ENCODE assay signal across 24 mouse cellular contexts in genomic region chr14:30913404-30913803, GRCm38 (mm10). TPM values are rescaled to one million over a fixed set of nuclear protein-coding genes. Genes with fewer than 3 reads are reported as not detected.
A peak's percentile ranks its signal among the peaks of the same experiment; 100 is the strongest.
DNase-seq lines count a peak whose midpoint lies in the region; ATAC-seq lines count a peak whose summit lies in the region.
"Had no signal": no experiment of that assay in that cellular context is flagged by ENCODE, and none has a peak within 500 bp of the region (broad histone marks: within the 10 kb centered on the region; RNA-seq: fewer than 3 reads in every experiment).

No protein-coding gene starts in this region.

- ATAC-seq in kidney, embryonic 16.5 days (ENCODE audit: low FRiP score, low TSS enrichment): no peak
- ATAC-seq in midbrain, embryonic 14.5 days (ENCODE audit: low FRiP score, low TSS enrichment): no peak
- ATAC-seq in midbrain, embryonic 11.5 days (ENCODE audit: low FRiP score): no peak
- ATAC-seq: CD4-positive, CD25-positive, alpha-beta regulatory T cell, adult 4 months; liver, postnatal 0 days had no signal

- H3K4me2 ChIP-seq in kidney, embryonic 16.5 days (replicated peaks; ENCODE audit: low read depth, low read length): no peak overlapping the region
- no peak overlapping the region for H3K4me2 ChIP-seq in midbrain, embryonic 14.5 days (ENCODE audit: low read length)
- no peak overlapping the region for H3K4me2 ChIP-seq in midbrain, embryonic 11.5 days
- H3K4me2 ChIP-seq: hindbrain, embryonic 13.5 days; neural tube, embryonic 12.5 days had no signal

- H3K4me3 ChIP-seq in kidney, embryonic 16.5 days (ENCODE audit: low read length): no peak overlapping the region
- H3K4me3 ChIP-seq in midbrain, embryonic 14.5 days (replicated peaks; ENCODE audit: low read depth, low read length): no peak overlapping the region
- H3K4me3 ChIP-seq in midbrain, embryonic 11.5 days (ENCODE audit: low read depth, low read length): no peak overlapping the region
- H3K4me3 ChIP-seq: hindbrain, embryonic 13.5 days; megakaryocyte, embryonic 14.5 days; neural tube, embryonic 12.5 days had no signal

- DNase-seq in adrenal gland, postnatal 10 days: peak; percentile 60
- DNase-seq in adrenal gland, adult 8-10 months: no peak
- DNase-seq in kidney, adult 18-20 months: peak; percentile 61
- peak; percentile 2 for DNase-seq in midbrain, embryonic 14.5 days
- no peak for DNase-seq in midbrain, embryonic 11.5 days (ENCODE audit: low spot score, missing footprints)
- DNase-seq in lung, postnatal 36 days: peak; percentile 22
- no peak for DNase-seq in thymus, postnatal 36 days
- DNase-seq: cerebellum, adult 9-11 months; gastrocnemius, postnatal 14 days; layer of hippocampus, adult 9-11 months; liver, postnatal 0 days; right cerebral cortex, postnatal 4 days had no signal

- H3K4me1 ChIP-seq in kidney, embryonic 16.5 days (ENCODE audit: insufficient read depth, low read length): no peaks in the 10 kb centered on the region
- H3K4me1 ChIP-seq in midbrain, embryonic 14.5 days (ENCODE audit: control insufficient read depth, insufficient read depth, low read length): no peaks in the 10 kb centered on the region
- H3K4me1 ChIP-seq in midbrain, embryonic 11.5 days (ENCODE audit: control insufficient read depth, insufficient read depth, low read length): no peaks in the 10 kb centered on the region
- H3K4me1 ChIP-seq: hindbrain, embryonic 13.5 days; neural tube, embryonic 12.5 days had no signal

- no peak overlapping the region for H3K9ac ChIP-seq in kidney, embryonic 16.5 days (replicated peaks; ENCODE audit: low read length)
- H3K9ac ChIP-seq in midbrain, embryonic 14.5 days (replicated peaks; ENCODE audit: low read length): no peak overlapping the region
- no peak overlapping the region for H3K9ac ChIP-seq in midbrain, embryonic 11.5 days (ENCODE audit: low read length)
- H3K9ac ChIP-seq: hindbrain, embryonic 13.5 days; liver, postnatal 0 days; neural tube, embryonic 12.5 days had no signal

- no peaks in the 10 kb centered on the region for H3K9me3 ChIP-seq in kidney, embryonic 16.5 days (ENCODE audit: low read length)
- no peaks in the 10 kb centered on the region for H3K9me3 ChIP-seq in midbrain, embryonic 14.5 days (ENCODE audit: control insufficient read depth, low read length)
- H3K9me3 ChIP-seq in midbrain, embryonic 11.5 days (ENCODE audit: control insufficient read depth, low read length): no peaks in the 10 kb centered on the region
- H3K9me3 ChIP-seq: G1E; hindbrain, embryonic 13.5 days; megakaryocyte, embryonic 14.5 days; neural tube, embryonic 12.5 days had no signal

- no peak overlapping the region for H3K27ac ChIP-seq in kidney, embryonic 16.5 days (ENCODE audit: low read length)
- no peak overlapping the region for H3K27ac ChIP-seq in midbrain, embryonic 14.5 days (replicated peaks; ENCODE audit: low read depth, low read length)
- no peak overlapping the region for H3K27ac ChIP-seq in midbrain, embryonic 11.5 days (ENCODE audit: low read depth, low read length)
- H3K27ac ChIP-seq: hindbrain, embryonic 13.5 days; neural tube, embryonic 12.5 days had no signal

- no peaks in the 10 kb centered on the region for H3K36me3 ChIP-seq in kidney, embryonic 16.5 days (ENCODE audit: insufficient read depth, low read length)
- no peaks in the 10 kb centered on the region for H3K36me3 ChIP-seq in midbrain, embryonic 14.5 days (ENCODE audit: control insufficient read depth, insufficient read depth, low read length)
- no peaks in the 10 kb centered on the region for H3K36me3 ChIP-seq in midbrain, embryonic 11.5 days (ENCODE audit: control insufficient read depth, insufficient read depth, low read length)
- H3K36me3 ChIP-seq: G1E; hindbrain, embryonic 13.5 days; neural tube, embryonic 12.5 days had no signal

- no peaks in the 10 kb centered on the region for H3K27me3 ChIP-seq in kidney, embryonic 16.5 days (ENCODE audit: insufficient read depth, low read length)
- no peaks in the 10 kb centered on the region for H3K27me3 ChIP-seq in midbrain, embryonic 14.5 days (ENCODE audit: control insufficient read depth, insufficient read depth, low read length)
- no peaks in the 10 kb centered on the region for H3K27me3 ChIP-seq in midbrain, embryonic 11.5 days (ENCODE audit: control insufficient read depth, insufficient read depth, low read length)
- H3K27me3 ChIP-seq: hindbrain, embryonic 13.5 days; neural tube, embryonic 12.5 days had no signal

- 75% methylated on average over 5 of the region's 5 CpGs for WGBS in kidney, embryonic 16.5 days
- WGBS in midbrain, embryonic 14.5 days: 88% methylated on average over 5 of the region's 5 CpGs
- 86% methylated on average over 5 of the region's 5 CpGs for WGBS in midbrain, embryonic 11.5 days

RNA-seq across cellular contexts. Expression of gene Itih3, which starts 10.2 kb away (rescaled TPM):
- total RNA-seq in adrenal gland, postnatal 10 days (2021): 100 to 1,000 TPM in 1 of 2 experiments, 10 to 100 TPM in 1; 87.4 to 223 TPM
- total RNA-seq in adrenal gland, adult 8-10 months (2022): 1 to 10 TPM in 1 of 4 experiments, under 1 TPM in 3; 0.38 to 1.0 (median 0.59) TPM
- 1.4 TPM in 2 replicates for polyA plus RNA-seq in kidney, embryonic 16.5 days (2015; fragmentation: Nextera tagmentation; extraction: Ambion mirVana)
- polyA plus RNA-seq in midbrain, embryonic 14.5 days (2014; fragmentation: Nextera tagmentation; extraction: Ambion mirVana): 0.53 and 0.84 TPM in 2 replicates
- 0.48 and 0.57 TPM in 2 replicates for polyA plus RNA-seq in midbrain, embryonic 11.5 days (2014; fragmentation: Nextera tagmentation; extraction: Ambion mirVana)
- total RNA-seq: G1E had no signal
- polyA plus RNA-seq: CD4-positive, CD25-positive, alpha-beta regulatory T cell, adult 4 months; G1E had no signal

RNA-seq across cellular contexts. Expression of gene Itih4, which starts 27.1 kb away (rescaled TPM):
- 100 to 1,000 TPM; 167 to 428 TPM for total RNA-seq in adrenal gland, postnatal 10 days (2021)
- 1 to 10 TPM in 3 of 4 experiments, under 1 TPM in 1; 0.65 to 4.7 (median 2.9) TPM for total RNA-seq in adrenal gland, adult 8-10 months (2022)
- polyA plus RNA-seq in kidney, embryonic 16.5 days (2015; fragmentation: Nextera tagmentation; extraction: Ambion mirVana): 0.27 and 0.59 TPM in 2 replicates
- not detected in 2 replicates for polyA plus RNA-seq in midbrain, embryonic 14.5 days (2014; fragmentation: Nextera tagmentation; extraction: Ambion mirVana)
- 0.15 TPM in 1 of 2 replicates, not detected in the other for polyA plus RNA-seq in midbrain, embryonic 11.5 days (2014; fragmentation: Nextera tagmentation; extraction: Ambion mirVana)
- total RNA-seq: gastrocnemius, postnatal 14 days had no signal
- polyA plus RNA-seq: CD4-positive, CD25-positive, alpha-beta regulatory T cell, adult 4 months; embryonic facial prominence, embryonic 14.5 days; G1E; hindbrain, embryonic 13.5 days; neural tube, embryonic 12.5 days had no signal

RNA-seq across cellular contexts. Expression of gene Itih1, which starts 29.7 kb away (rescaled TPM):
- total RNA-seq in adrenal gland, postnatal 10 days (2021): 100 to 1,000 TPM in 1 of 2 experiments, 10 to 100 TPM in 1; 52.9 to 125 TPM
- under 1 TPM in 3 of 4 experiments, not detected in 1; 0.09 to 0.51 (median 0.17) TPM for total RNA-seq in adrenal gland, adult 8-10 months (2022)
- polyA plus RNA-seq in kidney, embryonic 16.5 days (2015; fragmentation: Nextera tagmentation; extraction: Ambion mirVana): 0.45 and 0.51 TPM in 2 replicates
- polyA plus RNA-seq in midbrain, embryonic 14.5 days (2014; fragmentation: Nextera tagmentation; extraction: Ambion mirVana): not detected in 2 replicates
- not detected in 2 replicates for polyA plus RNA-seq in midbrain, embryonic 11.5 days (2014; fragmentation: Nextera tagmentation; extraction: Ambion mirVana)
- total RNA-seq: G1E; gastrocnemius, postnatal 14 days; heart, adult 8-10 months; left cerebral cortex, postnatal 10 days had no signal
- polyA plus RNA-seq: CD4-positive, CD25-positive, alpha-beta regulatory T cell, adult 4 months; embryonic facial prominence, embryonic 14.5 days; G1E; heart, postnatal 0 days; hindbrain, embryonic 13.5 days; intestine, embryonic 14.5 days; urinary bladder, adult 2 months had no signal

RNA-seq across cellular contexts. Expression of gene Mustn1, which starts 34.4 kb away (rescaled TPM):
- 10 to 100 TPM; 11.1 to 11.6 TPM for total RNA-seq in adrenal gland, postnatal 10 days (2021)
- 1 to 10 TPM; 1.7 to 2.9 (median 2.7) TPM for total RNA-seq in adrenal gland, adult 8-10 months (2022)
- polyA plus RNA-seq in kidney, embryonic 16.5 days (2015; fragmentation: Nextera tagmentation; extraction: Ambion mirVana): 4.5 and 5.3 TPM in 2 replicates
- 0.18 and 0.34 TPM in 2 replicates for polyA plus RNA-seq in midbrain, embryonic 14.5 days (2014; fragmentation: Nextera tagmentation; extraction: Ambion mirVana)
- 0.30 and 0.42 TPM in 2 replicates for polyA plus RNA-seq in midbrain, embryonic 11.5 days (2014; fragmentation: Nextera tagmentation; extraction: Ambion mirVana)

RNA-seq across cellular contexts. Expression of gene Nek4, which starts 37.8 kb away (rescaled TPM):
- total RNA-seq in adrenal gland, postnatal 10 days (2021): 10 to 100 TPM in 1 of 2 experiments, 1 to 10 TPM in 1; 8.5 to 13.9 TPM
- 10 to 100 TPM; 13.4 to 17.9 (median 13.8) TPM for total RNA-seq in adrenal gland, adult 8-10 months (2022)
- polyA plus RNA-seq in kidney, embryonic 16.5 days (2015; fragmentation: Nextera tagmentation; extraction: Ambion mirVana): 15.0 and 18.9 TPM in 2 replicates
- polyA plus RNA-seq in midbrain, embryonic 14.5 days (2014; fragmentation: Nextera tagmentation; extraction: Ambion mirVana): 8.7 and 17.9 TPM in 2 replicates
- polyA plus RNA-seq in midbrain, embryonic 11.5 days (2014; fragmentation: Nextera tagmentation; extraction: Ambion mirVana): 17.9 and 19.2 TPM in 2 replicates

Comparison
In these comparisons a context has a peak if more than half of its experiments do, and no peak if none do; other contexts are left out.
1. DNase-seq: peak in adrenal gland, postnatal 10 days (single experiment), kidney, adult 18-20 months (single experiment), midbrain, embryonic 14.5 days (single experiment) and lung, postnatal 36 days (single experiment); none in adrenal gland, adult 8-10 months (single experiment), midbrain, embryonic 11.5 days (single experiment) and thymus, postnatal 36 days (0 of 2).